Mouse (Mus musculus) liver, postnatal 0 days (tissue): Measurements from ENCODE around the gene Gm10153.

Experiments used
- CTCF ChIP-seq: sonication (generic); IDR thresholded peaks from 2 replicates; pipeline ENCODE4 v1.5.1; 2016; ENCODE audit warnings: antibody characterized with exemption, low read depth
- EP300 ChIP-seq: IDR thresholded peaks from 2 replicates; pipeline ENCODE4 v1.6.1; 2016; ENCODE audit warnings: antibody characterized with exemption, low read depth, mild to moderate bottlenecking

DNA sequence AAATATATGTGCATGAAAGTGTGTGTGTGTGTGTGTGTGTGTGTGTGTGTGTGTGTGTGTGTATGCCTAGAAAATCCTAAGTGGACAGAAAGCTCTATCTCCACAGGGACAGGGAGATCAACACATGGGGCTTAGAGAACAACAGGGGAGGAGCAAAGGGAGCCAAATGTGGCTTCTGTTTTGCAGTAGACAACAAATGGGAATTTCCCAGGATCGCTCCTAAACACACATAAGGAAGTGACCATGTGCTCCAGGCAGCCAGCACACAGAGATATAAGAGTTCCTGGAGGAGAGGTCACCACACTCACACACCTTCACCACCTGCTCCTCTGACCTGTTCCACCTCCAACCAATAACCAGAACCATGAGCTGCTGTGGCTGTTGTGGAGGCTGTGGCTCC, 10.9 kb upstream of the Gm10153 start, which contains the start of gene Krtap5-3:
- TF ChIP-seq CTCF (no peak), EP300 (no peak)
